Mouse (Mus musculus): Measurements from ENCODE around the gene Stat3.

DNA sequence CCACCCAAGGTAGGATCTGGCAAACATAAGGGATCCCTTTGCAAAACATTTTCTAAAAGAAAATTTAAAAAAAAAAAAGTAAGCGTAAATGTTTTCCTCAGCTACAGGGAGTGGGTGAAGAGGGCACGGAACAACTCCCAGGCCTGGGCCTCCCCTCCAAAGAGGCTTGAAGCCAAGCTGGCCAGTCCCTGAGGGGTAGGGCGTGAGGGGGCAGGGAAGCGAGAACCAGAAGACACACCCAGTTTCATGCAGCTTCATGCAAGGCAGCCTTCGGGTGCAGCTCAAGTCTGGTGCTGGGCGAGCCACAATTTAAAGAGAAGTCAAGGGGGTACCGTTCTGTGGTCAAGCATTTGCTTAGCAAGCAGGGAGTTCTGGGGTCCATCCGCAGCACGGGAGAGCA, 24.3 kb upstream of the Stat3 start:
- no peak for TF ChIP-seq TAL1 (conservative IDR thresholded peaks at IDR 0.05; ENCODE audit: low read depth, low read length)
- no peak for TF ChIP-seq GATA1 (IDR thresholded peaks at IDR 0.05; ENCODE audit: borderline replicate concordance, low read length)
- no peak for TF ChIP-seq CTCF (IDR thresholded peaks at IDR 0.05; ENCODE audit: low read depth, low read length)

All from G1E (cell line).